Mouse (Mus musculus) fat pad, adult 2 months (tissue): ENCODE measurements around the gene Scfd1.

ENCODE experiments used
- DNase-seq: peaks from one replicate; pipeline ENCODE4 v3.0.0-alpha.2; 2011; ENCODE audit warnings: low read depth, low spot score; ENCODE audit errors: extremely low read depth

Scfd1 gene

DNA sequence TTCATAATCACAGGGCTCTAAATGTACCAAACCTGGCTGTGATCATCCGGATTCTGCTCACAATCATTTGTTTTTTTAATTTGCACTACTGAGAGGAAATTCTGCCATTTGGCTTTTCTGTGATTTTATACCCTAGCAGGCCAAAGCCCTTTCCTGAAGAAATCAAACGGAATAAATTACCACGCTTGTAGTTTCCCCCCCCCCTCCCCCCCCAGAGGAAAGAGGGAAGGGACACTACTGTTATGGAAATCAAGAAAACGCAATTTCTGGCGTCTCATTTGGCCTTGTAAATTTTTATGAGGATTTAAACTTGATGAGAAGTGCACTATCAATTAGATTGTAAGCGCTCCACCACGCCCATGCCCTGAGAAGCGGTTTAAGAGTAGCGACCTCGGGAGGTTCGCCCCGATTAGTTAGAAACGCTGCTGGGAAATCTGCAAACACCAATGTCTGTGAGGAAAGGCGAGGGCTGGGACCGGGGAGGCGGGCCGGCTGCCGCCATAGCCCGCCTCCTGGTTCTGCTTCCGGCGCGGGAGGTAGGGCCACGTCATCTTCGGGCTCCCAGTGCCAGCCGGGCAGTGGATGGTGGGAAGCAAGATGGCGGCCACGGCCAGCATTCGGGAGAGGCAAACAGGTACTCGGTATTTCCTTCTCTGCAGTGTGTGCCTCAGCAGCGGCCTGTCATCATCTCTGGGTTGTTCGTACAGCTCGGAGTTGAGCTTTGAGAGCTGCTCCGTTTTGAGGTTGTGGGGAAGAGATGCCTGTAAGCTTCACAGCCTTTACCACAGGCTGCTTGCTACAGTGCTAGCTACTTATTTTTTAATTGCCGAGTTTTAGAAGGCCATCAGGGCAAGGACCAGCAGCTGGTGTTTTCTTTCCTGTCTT is at the start of gene Scfd1:
Gene Scfd1 (plus strand): TSS at position 508 of the 885 bp plus-strand sequence.
- peak; percentile 49 for DNase-seq

DNA sequence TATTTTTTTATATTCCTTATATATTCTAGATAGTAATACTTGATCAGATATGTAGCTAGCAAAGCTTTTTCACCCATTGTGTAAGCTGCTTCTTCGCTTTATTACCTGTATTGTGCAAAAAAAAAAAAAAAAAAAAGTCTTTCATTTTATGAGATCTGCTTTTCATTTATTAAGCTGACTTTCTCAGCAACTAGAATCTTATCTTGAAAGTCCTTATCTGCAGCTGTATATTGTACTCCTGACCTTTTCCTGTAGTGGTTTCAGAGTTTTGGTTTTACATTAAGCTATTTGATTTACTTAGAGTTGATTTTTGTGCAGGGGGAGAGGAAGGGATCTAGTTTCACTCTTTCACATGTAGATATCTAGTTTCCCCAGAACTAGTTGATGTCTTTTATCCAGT is 40.3 kb upstream of the Scfd1 start:
- no peak for DNase-seq

DNA sequence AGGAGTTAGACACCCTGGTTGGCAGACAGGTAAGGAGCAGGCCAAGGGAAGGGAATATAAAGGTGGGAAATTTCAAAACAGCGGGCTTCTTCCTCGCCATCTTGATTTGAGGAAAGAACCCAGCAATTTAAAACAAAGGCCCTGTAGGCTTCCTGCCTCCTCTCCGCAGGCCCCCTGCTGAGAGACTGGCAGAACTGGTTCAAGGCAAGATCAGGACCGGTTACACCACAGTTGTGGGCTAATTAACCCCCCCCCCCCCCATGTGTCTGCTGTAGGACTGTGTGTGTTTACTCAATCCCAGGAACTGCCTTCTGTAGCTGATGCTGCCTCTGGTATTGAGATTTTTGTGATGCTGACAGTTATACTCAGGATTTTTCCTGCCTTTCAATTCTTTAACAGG is 31.2 kb upstream of the Scfd1 start:
- DNase-seq = no peak

DNA sequence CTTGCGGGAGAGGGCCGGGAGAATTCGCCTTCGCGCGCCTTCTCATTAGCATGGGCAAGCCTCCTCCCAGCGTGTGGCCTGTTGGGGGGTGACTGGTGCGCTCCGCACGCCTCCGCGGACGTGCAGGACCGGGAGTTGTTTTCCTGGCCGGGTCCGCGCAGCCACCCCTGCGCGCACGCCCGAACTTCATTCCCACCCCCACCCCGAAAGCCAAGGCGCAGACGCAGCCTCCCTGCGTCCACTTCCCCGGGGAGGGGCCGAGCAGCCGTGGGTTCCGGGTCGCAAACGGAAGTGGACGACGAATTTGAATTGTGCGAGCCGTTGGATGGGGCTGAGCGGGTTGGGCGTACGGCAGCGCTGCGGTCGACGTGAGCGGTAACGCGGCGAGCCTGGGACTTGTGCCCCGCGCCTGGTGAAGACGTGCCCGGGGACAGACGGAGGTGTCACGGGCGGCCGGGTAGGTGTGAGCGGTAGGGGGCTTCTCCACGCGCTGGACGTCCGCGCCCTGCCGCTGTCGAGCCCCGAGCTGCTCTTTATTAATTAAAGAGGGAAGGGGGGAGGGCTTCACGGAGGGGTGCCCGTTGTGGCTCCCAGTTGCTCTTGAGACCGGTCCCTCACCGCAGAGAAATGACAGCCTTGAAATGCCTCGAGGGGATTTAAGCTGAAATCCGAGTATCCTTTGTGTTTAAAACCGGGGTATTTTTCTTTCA is 29.2 kb upstream of the Scfd1 start, which contains the start of gene G2e3:
Gene G2e3 (plus strand): TSS at position 74 of the 710 bp plus-strand sequence.
- DNase-seq = peak; percentile 21

DNA sequence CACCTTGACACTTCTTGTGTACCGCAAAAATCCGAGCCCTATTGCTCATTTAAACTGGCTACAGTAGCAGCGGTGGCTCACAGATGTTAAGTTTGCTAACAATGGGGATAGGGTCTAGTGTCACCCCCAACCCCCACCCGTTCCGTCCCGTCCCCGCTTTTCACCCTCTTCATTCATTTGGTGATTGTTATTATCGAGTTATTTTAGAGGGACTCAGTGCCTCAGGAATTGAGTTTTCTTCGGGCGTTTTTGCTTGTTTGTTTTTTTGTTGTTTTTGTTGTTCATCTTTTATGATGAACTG is 28.7 kb upstream of the Scfd1 start:
- no peak for DNase-seq

DNA sequence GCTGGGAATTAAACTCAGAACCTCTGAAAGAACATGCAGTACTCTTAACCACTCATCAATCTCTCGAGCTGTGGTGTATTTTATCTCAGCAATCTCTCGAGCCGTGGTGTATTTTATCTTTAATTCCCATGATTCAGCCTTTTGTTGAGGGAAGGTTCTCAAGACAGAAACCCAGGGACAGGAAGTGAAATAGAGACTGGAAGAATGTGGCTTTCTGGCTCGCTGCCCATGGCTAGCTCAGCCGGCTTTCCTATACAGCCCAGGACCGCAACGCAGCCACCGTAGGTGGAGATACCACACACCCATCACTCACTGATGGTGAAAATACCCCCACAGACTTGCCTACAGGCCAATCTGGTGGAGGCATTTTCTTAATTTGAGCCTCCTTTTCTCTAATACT is 22.0 kb upstream of the Scfd1 start:
- no peak for DNase-seq

DNA sequence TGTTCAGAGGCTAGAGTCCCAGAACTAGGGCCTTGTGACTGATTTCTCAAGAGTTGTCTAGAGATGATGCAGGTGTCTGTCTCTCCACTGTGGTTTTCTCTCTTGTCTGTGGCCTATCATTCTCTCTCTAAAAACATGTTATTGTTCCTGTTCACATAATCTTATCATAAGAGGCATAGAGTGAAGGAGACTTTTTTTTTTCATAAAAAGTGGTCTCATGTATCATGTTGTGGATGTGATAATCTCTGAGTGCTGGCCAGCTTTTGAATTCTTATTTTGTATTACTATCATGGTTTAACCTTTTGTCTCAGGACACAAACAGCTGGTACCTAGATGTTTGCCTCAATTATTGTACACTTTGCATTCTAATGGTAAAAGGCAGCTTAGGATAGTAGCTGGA is 16.0 kb upstream of the Scfd1 start:
- DNase-seq = no peak

DNA sequence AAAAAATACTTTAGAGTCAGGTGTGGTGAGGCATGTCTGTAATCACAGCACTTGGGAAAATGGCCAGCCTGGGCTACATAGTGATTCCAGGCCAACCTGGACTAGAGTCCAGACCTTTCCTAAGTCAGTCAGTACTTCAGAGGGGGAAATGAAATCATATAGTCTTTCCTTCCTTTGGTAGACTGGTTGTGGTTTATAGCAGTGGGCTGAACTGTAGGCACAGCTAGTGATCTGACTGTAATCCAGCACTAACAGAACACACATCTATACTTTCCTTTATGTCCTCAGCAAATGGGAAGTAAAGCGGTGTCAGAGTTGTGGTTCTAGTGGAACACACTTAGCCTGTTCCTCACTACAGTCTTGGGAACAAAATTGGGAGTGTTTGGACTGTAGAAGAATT is 14.4 kb upstream of the Scfd1 start:
- no peak for DNase-seq

DNA sequence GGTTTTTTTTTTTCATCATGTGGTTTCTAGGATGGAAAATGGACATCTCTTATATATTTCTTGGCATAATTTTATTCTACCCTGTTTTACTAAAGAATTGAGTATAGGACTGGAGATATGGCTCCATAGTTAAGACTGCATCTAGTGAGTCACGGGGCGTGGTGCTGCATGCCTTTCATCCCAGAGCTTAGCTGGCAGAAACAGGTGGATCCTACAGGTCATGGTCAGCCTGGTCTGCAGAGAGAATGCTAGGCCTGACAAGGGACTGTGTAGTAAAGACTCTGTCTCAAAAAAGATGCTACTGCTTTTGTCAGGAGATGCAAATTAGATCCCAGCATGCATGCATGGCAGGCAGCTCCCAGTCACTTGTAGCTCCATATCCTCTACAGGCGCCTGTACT is 8.8 kb upstream of the Scfd1 start:
- no peak for DNase-seq

DNA sequence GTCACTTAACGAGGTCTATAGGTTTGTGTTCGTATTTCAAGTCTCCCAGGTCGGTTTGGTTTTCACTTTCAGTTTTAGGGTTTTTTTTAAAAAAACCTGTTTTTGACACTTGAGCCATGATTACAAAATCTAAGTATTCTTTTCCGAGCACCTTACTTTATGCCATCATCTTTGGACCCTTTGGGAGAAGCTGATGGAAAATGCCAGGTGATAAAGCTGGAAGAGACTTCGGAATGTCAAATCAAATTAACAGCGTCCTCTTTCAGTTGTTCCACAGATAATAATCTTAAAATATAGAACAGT is 529 bp downstream of the Scfd1 start:
- no peak for DNase-seq

DNA sequence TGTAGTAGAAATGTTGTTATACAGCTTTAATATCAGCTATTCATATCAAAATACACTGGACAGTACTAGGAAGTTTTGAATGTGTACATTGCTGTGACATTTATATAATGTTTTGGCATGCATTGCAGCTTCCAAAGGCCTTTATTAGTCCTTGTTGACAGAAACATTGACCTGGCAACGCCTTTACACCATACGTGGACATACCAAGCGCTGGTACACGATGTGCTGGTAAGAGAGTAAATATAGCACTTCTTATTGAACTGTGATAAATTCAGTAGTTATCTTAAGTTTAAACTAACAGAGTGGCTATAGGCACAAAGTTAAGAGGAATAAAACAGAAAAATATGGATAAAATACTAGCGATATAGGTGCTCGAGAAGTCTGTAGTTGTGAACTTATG is 22.6 kb downstream of the Scfd1 start:
- no peak for DNase-seq

DNA sequence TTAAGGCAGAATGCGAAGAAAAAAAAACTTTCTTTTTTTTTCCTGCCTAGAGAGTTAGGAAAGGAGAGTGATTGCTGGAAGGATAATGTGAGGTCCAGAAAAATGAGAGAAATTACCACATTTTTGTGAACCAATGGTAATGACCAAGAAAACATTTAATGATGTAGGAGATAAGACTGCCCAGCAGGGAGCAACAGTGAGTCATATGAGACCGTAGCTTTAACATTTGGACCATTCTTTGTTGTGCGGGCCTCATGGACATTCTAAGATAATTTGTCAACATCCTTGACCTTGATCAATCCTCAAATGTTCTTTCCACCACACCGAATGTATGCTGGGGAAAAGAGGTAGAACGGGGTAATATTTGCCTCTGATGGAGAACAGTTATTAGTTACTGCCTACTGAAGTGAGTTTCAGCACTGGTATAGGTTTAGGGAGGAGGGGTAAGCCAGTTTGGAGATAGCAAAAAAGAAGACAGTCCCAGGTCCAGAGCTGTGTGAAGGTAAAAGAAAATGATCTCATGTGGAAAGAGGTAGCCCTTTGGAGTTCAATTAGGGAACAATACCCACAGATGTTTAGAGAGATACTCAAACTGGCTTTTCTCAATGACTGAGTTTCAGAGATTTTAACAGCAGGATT is 24.9 kb downstream of the Scfd1 start:
- no peak for DNase-seq

DNA sequence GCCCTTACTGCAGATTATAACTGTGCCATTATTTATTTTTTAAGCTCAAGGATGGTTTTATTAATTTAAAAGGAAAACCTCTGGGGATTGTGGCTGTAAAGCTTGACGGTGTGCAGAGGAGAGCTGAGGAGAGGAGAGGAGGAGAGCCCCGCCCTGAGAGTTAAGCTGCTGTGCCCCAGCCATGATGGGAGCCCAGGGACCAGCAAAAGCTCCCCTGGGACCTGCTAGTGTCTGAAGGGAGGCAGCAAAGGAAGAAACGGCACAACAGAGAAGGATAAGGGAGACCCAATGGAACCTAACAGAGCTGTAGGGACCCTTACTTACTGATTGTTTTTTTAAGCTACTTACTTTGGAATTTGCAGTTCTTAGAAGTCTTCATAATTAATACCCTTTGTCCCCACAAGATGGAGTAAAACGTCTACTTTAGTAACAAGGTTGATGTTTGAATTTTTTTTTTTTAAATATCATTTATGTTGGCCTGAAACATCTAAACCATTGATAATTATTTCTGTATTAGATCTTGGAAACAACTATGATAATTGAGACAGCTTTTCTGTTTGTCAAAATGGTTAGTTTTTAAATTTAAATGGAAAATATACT is 26.8 kb downstream of the Scfd1 start:
- DNase-seq = no peak

DNA sequence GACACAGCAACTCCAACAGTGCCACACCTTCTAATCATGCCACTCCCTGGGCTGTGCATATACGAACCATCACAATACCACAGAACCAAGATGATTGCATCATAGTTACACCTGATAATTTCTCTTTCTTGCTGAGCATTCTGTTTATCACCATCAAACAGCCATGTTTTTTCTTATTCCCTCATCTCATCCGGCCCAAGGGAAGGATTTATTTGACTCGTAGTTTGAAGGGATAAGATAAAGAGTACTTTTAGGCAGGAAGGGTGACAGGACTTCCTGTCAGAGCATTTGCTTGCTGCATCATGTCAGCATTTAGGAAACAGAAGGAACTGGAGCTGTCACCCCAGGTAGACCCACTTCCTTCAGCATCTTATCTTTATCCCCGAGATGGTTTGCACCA is 34.1 kb downstream of the Scfd1 start:
- no peak for DNase-seq

DNA sequence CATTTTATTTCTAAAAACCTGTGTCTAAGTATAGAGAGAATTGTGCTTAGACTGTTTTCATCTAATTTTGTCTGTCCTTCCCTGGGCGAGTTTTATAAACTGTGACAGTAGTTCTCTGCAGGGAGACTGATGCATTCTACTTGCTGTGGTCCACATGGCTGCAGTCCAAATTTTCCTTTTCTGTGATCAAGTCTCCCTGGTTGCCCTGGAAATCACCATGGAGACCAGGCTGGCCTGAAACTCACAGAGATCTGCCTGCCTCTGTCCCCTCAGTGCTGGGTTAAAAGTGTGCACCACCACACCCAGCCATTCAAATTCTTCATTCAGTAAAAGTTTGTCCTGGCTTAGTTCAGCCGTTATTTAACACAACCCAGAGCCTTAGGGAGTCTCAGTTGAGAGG is 60.2 kb downstream of the Scfd1 start:
- DNase-seq = no peak

DNA sequence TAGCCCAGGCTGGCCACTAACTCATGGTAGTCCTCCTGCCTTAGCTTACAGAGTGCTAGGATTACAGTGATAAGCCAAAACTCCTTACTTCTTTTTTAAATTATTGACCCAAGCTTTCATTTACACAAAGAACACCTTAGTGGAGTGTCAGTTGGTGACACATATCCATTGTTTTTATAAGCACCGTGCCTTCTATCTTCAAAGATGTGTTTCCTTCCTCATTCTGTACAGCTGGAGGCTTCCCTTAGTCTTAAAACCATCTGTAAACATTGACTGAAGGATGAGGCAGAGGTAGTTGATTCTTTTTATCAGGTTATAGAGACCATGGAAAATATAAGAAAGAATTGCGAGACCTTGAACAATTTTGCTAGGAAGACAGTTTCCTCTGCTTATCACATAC is 61.0 kb downstream of the Scfd1 start:
- DNase-seq = no peak

DNA sequence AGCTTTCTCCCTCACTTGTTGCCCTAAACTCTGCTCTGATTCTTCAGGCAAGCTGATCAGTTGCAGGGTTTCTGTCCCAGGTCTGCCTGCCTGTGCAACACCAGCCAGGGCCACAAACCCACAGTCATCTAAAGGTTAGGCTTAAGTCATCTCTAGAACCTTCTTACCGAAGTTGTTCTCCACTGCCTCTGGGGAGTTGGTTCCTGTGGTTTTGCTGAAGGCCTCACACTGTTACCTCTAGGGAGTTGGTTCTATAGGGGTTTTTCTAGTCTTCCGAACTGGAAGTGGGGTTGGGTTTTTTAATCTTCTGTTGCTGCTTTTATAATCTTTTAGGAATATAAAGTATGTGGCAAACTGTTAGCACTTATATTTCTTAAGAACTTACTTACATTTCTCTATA is 72.0 kb downstream of the Scfd1 start:
- DNase-seq = no peak

DNA sequence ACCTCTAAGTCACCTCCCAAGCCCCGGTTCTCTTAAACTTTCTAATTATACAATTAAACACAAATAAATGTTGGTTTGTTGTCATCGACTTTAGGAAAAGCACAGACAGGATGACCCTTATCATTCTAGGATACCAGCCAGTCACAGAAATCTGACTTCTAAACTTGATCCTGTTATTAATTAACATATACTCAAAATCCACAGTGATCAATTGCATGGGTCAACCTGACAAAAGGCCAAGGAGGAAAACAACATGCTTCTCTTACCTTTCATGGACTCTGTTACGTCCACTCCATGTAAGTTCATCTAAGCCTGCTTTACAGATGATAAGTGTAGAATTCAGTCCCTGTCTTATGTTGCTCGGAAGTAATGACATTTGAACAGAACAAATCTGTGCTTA is 93.6 kb downstream of the Scfd1 start:
- no peak for DNase-seq

DNA sequence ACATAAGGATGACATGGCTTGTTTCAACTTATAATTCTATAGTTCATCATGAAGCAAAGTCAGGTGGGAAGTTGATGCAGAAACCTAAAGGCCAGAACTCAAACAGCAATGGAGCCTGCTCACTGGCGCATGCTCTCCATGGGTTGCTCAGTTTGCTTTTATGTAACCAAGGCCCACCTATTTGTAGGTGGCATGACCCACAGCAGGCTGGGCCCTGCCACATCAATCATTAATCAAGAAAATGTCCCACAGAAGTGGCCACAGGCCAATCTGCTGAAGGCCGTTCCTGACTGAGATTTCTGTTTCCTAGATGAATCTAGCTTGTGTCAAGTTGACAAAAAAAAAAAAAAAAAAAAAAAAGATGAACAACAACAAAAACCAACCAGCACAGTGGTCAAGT is 103.9 kb downstream of the Scfd1 start:
- DNase-seq = no peak

DNA sequence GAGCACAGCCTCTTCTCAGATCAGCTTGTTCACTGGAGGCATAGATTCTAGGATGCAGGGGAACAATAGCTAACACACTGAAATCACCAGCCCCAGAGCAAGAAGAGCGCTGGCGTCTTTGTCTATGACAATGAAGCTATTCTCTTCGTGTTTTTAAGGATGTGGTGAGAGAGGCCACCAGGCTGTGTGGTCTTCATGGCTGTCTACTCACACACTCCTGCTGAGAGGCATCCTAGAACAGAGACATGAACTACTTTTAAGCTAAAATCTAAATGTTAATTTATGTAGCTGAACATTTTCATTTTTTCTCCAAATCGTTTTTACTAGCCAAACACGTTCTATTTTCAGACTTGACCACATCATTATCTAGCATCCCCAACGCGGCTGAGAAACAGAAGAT is 114.7 kb downstream of the Scfd1 start:
- no peak for DNase-seq

DNA sequence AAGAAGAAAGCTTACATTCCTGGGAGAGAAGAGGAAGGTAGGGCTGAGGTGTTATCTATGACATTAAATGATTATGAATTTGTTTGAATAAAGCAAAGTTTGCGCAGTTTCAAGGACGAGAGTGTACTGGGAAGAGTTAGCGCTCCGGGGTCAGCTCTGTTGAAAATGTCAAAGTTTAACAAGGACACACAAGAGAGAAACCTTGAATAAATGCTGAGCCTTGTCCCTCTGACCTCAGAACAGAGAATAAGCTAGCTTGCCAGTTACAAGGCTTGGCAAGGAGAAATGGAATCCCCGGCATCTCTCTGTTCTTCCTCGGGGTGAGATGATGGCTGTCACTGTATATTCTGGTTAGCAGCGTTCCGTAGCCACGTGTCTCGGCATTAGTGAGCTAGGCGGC is 116.2 kb downstream of the Scfd1 start:
- DNase-seq = no peak

DNA sequence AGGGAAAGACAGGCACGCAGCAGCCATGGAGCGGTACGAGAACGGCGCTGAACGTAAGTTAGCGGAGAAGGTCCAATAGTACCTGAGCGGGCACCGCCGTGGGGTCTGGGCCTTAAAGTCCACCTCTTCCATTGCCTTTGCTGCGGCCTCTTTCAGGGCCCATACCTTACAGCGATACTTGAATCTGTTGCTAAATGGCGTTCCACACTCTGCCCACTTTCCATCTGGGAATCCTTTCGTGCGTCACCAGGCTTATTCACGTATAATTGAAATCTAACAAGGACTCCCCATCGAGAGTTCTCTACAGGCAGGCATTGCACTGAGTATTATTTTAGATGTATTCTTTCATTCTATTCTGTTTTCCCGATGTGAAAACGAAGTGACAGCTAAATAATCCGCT is 117.3 kb downstream of the Scfd1 start:
- DNase-seq = no peak
